Mouse (Mus musculus): ENCODE results near the gene 9130008F23Rik.
A peak's percentile ranks its signal among the peaks of the same experiment; 100 is the strongest.

9130008F23Rik gene

DNA sequence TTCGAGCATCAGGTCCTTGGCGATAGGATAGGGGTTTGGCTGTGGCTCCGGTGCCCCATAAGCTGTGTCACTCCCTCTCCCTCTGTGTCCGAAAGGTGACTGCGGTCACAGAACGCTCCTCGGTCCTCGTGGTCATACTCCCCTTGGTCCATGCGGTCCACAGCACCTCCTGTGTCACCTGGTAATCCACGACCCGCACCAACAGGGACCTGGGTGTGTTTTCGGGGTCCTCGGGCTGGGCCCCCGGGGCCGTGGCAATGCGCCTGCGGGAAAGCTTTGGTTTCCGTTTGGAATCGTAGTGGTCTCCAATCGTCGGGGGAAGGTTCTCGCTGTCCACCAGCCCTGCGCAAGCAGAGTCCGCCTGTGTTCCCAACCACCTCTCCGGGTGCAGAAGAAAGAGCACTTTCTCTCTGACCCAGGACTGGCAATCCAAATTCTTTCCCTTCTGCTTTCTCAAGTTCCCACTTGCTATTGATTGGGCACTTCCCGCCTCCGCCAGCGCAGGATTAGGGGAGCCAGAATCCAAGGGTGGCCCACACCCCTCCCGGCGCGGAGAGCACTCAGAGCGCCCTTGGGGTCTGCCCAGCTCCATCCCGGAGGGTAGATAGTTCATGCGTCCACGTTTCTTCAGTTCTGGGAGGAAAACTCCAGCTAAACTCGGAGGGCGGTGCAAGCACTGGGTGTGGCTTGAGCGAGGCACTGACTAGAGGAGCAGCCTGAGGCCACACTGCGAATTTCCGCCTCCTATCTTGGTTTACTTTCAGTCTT lies at the start of gene 9130008F23Rik:
9130008F23Rik (minus strand) TSS at position 636 of the 768 bp plus-strand sequence.
- peak; percentile 80 for DNase-seq

DNA sequence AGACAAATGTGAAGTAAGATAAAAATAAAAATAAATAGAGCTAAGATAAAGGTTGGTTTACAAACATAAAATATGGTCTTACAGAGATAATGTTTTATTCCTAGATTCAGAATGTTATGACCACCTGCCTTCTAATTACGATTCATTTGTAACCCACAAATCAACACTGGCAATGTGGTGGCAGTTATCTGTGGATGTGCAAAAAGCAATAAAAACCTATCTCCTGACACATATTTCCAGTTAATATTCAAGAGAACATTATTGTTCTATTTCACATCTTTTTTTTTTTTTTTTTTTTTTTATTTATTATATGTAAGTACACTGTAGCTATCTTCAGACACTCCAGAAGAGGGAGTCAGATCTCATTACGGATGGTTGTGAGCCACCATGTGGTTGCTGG lies 35.1 kb upstream of the 9130008F23Rik start:
- no peak for DNase-seq

DNA sequence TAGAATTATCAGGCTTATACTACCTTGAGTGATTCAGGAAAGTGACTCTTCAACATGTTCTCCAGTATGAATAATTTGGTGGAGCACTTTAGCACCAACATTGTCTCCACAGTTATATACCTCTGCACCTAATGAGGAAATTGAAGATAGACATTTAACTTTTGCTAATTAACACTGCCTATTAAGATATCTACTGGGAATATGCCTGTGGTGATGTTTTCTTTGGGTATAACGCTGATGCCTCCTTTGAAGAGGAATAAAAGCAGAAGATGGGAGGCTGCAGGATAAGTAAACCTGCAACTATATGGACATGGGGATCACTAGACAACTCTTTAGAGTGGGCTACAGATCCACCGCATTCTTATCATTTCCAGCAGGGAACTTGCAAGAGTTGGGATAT lies 33.9 kb upstream of the 9130008F23Rik start, which contains the start of gene Glyatl3:
Glyatl3 (minus strand) TSS at position 101 of the 400 bp plus-strand sequence.
- DNase-seq, result no peak

DNA sequence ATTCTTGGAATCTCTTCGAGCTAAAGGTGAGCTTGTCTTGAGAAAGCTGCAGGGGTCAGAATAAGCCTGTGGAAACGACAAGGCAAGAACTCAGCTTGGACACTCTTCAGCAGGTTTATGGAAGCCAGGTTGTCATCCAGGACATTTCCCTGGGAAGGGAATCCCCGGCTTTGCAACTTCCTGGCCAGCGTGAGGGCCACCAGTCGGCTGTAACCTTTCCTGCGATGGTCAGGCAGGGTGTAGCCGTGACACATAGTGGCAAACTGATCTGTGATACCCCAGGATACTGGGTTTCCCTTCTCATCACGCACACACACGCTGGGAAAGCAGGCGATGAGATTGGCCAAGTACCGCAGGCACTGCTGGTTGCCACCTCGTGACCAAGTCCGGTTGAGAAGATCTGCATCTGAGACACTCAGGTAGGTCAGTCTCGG lies 24.4 kb upstream of the 9130008F23Rik start:
- DNase-seq, result no peak

DNA sequence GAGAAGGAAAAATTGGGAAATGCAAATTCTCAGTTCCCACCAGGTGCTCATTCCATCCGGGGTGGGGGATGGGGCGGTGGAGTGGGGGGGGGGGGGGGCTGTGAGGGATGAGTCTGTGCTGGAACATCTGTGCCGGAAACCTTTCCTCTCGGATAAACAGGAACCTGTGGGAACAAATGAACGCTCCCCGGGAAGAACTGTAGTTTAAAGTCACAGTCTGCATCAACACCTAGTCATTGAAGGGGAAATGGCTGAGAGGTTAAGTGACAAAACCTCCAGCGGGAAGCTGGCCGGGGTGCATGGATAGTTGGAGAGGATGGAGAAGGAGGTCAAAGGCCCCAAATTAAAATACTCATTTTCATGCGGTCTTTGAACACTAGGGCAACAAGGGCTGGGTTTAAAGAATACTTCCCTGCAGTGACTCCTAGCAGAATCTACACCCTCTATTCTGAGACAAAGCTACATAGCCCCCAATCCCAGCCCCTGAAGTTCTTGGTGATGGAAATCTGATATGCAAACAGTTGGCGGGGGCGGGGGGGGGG lies 23.8 kb upstream of the 9130008F23Rik start:
- DNase-seq, result no peak

DNA sequence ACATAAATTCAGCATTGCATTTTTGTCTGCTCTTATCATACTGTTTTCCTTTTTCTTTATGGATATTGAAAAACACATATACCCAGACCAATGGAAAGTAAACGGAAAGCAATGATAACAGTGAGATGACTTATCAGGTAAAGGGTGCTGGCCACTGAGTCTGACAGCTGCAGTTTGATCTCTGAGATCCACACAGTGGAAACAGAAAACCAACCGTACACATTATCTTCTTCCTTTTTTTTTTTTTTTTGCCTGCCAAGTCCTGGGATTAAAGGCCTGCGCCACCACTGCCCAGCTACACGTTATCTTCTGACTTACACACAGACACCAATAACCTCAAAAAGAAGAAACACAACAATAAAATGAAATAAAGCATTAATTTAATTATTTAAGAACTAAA lies 23.0 kb upstream of the 9130008F23Rik start:
- no peak for DNase-seq

DNA sequence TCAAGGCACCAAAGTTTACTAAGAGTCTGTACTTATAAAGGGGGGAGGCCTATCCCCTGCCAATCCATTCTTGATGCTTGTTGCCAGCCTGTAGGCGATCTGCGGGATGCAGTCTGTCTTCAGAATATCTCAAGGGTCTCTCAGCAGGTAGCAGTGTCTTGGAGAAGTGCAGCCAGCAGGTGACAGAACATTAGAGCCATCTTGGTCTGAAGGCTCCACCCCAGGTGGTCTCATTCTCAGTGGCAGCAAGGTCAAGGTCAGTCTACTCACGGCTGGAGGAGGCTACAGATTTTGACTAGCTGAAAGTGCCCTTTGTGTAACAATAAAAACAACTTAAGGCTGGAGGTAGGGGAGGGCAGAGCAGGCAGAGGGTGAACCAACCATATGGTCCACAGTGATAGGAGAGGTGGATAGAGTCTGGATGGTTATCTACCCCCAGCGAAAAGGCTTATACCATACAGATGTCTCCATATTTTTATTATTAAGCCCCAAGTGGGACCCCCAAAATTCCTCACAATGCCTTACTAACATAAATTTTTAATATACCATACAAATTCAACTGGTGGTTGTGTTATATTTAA lies 19.5 kb upstream of the 9130008F23Rik start:
- peak; percentile 11 for DNase-seq

DNA sequence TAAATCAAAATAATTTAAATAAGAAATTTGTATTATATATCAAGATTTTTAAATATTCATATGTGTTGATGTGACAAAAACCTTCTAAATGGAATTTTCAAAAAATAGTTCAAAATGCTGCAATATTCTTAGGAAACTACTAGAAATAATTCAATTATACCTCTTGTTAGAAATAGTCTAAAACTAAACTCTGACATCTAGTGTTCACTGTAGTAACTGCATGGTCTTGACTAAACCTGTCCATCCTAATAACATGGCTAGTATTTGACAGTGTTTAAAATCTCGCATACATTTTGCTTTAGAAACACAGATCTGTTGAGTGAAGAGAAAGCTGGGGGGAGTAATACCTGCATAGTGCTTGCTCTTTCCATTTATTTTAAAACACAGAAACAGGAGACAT lies 16.5 kb upstream of the 9130008F23Rik start:
- no peak for DNase-seq

DNA sequence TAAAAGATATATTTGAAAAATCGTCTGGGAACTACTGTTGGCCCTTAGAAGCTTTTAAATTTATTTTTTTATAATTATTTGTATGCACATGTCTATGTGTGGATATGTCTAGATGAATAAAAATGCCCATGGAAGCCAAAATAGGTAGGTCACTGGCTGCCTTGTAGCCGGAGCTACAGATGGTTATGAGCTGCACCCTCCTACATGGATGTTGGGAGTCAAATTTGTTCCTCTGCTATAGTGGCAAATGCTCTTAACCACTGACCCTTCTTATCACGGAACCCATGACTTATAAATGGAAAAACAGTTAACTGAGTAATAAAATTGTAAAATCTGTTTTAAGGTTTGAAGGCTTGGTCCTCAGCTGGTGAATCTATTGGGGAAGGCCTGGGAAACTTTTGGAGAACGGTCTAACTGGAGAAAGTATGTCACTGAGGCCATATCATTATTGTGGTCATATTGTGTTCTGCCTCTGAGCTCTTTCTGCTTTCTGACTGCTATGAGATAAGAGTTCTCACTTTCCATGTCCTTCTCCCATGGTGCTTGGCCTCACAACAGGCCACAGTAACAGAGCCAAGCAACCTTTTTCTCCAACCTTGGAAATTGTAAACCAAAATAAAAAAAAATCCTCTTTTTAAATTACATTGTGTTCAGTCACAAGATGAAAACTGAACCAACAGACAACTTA lies 7.6 kb upstream of the 9130008F23Rik start:
- no peak for DNase-seq

DNA sequence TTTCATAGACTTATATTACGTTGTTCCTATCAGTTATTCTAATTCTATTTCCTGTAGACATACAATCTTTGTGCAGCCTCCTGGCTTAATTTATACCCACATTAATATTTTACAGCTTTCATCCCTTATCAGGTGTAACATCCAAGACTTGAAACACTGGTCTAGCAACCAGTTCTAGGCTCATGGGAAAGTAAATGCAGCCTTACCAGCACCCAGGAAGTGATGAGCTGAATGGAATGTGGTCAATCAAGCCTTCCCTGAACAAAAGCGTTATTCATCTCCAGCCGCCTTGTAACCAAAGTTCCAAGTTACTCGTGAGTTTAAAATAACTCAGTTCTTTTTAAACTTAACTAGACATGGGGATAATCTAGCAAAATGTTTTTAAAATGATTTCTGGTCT lies 4.8 kb upstream of the 9130008F23Rik start:
- DNase-seq, result no peak

DNA sequence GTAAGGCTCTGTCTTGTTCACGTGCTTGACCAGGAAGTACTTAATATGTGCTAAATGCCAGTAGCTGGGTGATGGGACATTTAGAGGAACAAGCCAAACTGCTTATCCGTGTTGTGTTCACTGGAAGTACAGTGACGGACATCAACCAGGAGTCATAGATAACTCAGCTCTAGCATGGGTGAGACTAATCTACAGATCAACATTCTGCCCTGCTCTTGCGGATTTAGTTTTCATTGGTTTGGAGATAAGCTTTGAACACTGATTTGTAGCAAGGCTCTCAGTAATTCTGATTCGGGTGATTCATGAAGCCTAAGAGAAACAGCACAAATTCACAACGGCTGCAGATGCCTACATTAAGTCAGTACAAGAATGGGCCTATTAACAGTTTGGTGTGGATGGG lies 1.8 kb upstream of the 9130008F23Rik start:
- DNase-seq, result no peak

DNA sequence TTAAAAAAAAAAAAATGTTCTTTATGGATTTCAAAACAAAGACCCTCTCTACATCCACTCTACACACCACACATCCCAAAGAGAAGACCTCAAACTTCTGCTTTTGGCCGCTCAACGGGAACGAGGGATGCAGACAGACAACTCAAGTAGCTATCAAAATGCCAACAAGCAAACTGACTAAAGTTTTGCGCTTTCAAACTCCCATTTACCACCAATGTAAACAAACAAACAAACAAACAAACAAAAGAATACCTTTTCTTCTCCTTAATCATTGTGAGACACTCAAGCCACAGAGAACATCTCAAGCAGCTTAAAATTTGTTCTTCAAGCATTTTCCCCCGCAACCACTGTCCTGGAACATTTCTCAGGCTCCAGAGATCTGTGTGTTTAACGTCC lies 833 bp downstream of the 9130008F23Rik start:
- no peak for DNase-seq

DNA sequence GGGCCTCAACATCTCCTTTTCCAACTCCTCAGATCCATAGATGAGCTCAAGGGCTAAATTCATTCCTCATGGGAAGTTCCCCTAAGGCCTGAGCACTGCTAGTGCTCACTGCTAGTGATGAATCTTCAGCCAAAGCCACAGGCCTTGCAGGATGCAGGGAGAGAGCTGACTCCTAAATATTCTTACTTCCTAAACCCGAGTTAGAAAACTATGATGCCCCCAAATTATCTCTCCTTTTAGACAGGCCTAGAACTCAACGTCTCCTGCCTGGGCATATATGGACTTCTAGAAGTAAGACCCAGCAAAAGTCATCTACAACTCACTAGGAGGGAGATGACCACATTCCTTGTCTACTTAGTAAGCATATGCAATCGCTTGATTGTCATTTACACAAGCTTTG lies 2.6 kb downstream of the 9130008F23Rik start:
- DNase-seq, result no peak

DNA sequence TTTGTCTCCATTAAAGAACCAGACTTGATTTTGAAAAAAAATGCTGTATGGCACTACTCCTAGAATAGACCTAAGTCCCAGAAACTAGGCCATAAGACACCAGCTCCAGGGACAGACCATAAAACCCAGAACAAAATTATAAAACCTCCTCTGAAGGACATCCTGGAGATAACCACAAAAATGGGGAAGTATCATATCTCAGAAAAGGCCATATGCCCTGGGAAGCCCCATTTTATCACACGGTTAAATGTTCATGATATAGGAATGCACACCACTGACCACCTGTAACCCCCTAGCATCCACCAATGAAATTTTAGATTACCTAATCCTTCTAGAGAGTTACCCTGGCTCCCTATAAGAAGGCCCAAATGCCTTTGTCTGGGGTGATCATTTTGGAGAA lies 4.8 kb downstream of the 9130008F23Rik start:
- DNase-seq, result no peak

DNA sequence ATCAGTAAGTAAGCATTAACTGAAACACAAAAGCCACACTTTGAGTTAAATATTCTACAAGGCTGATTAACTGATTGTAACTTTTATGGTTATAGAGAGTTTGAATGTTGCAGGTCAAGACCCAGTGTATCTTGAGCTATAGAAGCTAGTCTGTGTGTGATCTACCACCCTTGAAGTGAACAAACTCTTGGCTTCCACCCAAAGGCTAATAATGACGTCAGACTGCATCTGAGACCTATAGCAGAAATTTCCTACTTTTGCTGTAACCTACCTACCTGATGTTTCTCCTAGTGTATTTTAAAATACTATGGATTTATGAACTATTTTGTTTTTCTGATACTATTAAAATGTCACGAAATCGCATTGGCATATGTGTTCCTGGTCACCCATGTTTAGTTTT lies 5.7 kb downstream of the 9130008F23Rik start:
- no peak for DNase-seq

DNA sequence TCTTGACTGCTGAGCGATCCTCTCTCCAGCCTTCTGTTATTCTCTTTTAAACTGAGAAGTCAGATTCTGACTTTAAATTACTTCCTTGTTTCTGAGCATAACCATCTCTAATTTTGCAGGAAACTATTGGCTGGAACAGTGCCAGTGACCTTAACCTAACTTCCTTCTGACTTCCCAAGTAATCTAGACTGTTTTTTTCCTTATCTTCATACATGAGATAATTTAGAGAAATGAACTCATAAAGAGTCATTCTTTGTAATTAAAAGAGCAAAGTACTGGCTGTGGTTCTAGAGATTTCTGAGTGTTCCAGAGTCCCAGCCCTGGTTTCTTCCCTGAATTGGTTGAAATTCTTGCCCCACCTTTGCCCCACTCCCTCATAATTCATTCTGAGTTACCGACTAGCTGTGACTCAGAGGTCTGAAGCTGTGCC lies 6.8 kb downstream of the 9130008F23Rik start:
- no peak for DNase-seq

DNA sequence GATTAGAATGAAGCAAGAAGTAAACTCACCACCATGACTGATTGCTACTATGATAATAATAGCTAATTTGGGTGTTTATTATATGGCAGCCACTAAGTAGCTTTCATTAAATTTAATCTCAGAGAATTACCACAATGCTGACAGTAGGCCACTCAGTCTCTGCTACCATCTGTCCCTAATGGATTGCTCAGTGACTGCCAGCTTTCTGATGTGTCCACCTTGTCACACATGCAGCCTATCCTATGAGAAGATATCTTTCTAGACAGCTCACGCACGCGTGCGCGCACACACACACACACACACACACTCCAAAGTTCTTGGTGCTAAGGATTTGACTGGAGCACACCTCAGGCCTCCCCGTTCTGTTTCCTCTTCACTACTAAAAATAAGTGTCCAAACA lies 7.7 kb downstream of the 9130008F23Rik start:
- no peak for DNase-seq

DNA sequence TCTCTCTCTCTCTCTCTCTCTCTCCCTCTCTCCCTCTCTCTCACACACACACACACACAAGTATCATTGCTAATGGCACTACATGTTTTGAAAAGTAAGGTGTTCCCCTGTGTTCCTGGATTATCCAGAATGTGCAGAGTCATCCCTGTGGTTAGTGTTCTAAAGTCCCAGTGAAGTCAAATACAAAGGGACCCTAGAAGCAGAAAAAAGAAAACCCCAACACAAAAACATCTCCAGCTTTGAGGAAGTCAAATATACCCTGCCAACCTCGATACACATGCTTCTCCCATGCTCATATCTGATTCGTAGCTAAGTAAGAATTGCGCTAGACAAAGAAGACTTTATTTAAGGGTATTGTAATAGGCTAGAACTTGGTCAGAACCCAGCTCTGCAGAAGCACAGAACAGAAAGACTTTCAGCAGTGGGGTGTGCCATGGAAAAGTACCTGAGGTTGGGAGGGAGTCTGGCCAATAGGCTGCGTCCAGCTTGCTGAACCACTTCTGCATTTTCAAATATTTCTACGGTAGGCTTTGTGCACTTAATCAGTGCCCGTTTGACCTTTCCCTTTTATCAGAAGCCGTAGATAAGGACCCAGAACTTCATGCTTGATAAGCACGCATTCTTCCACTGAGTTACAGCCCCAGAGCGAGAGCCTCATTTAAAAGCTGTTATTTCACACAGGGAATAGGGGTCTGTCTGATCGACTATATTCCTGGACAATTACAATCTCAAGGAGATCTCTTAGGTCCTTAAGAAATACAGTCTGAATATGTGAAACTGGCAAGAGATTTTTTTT lies 11.2 kb downstream of the 9130008F23Rik start:
- no peak for DNase-seq

DNA sequence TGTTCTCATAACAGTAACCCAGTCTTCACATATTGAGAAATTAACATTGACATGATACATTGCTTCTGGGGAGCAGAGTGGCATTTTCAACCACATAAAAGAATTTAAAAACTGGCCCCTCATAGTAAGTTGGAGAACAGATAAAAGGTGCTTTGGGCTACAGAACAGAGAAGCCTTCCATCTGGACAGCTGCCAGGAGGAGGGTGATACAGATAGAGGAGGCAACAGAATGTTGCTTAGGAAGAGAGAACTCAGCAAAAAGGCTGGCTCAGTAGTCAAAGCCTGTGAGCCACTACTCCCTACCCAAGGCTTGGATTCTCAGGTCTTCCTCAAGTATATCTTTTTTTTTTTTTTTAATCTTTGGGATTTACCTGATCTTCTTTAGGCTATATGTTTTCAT lies 25.3 kb downstream of the 9130008F23Rik start:
- no peak for DNase-seq

DNA sequence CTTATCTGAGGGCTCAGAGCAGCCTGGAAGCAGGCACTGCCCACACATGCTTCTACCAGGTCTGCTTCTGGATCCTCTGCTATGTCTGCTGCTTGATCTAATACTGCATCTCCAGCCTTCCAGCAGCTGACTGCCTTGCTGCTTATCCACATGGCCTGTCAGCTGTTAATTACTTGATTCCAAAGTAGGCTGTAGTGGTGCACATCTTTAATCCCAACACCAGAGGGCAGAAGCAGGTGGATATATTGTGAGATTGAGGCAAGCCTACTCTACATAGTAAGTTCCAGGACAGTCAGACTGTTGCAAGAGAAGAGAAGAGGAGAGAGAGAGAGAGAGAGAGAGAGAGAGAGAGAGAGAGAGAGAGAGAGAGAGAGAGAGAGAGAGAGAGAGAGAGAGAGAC lies 43.1 kb downstream of the 9130008F23Rik start:
- no peak for DNase-seq

DNA sequence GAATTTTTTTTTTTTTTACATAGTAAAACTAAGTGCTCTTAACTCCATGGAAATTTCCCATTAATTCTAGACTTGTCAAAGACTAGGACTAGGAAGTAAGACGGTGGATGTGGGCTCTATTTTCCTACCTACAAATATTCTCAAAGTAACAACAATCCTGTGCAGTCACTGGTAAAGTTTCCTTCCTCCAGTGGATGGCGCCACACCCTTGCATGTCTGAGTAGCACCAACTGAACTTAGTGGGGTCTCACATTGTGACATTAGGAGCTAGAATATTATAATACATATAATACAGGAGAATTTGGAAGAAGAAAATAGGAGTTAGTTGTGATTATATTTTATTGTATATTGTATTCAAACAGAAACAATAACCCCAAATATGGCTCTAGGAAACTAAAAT lies 48.5 kb downstream of the 9130008F23Rik start:
- DNase-seq, result no peak

Data from liver (tissue).